Mouse (Mus musculus): ENCODE measurements around the gene Gm19684. TPM values are rescaled to one million over a fixed set of nuclear protein-coding genes. Genes with fewer than 3 reads are reported as not detected.
"Not testable (repeated sequence)": the region's sequence is repeated elsewhere in the genome, so short reads cannot be mapped to it uniquely, and the experiment has no call there.

Gm19684 gene
- total and polyA plus RNA-seq, 2 experiments from 2014 or later = not detected

DNA sequence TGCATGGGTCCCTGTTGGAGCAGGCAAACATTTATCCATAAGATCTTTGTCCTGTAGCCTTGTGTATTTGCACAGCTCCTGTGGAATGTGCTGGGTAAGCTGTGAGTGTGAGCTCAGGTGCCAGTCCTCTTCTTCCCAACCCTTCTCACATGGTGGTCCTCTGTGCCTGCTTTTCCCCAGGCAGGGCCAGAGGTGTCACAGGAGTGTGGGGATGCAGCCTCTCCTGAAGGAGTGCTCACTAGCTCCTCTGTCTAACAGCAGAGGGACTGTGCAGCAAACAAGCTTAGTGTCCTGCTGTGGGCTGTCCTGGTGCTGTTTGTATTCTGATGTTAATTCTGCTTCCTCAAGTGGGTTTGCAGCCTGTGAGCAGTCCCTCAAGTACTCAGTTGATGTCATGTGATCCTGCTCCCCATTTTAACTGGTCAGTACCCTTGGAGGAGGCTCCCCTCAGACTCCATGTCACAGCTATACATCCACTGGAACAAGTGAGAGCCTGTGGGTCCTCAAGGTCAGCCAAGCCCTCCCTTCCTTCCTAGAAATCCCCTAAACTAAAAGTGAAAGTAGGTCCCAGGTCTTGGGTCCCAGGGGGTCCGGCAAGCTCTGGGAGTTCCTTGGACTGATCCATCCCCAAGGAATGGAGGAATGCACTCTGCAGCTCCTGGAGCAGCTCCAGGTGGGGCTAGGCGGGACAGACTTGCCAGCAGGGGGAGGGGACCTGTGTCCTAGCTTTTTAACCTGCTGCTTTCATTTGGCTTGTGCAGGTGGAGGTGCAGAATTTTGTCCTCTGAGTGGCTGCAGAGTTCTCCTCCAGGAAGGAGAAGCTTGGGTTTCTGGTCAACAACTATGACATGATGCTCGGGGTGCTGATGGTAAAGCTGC, 33.0 kb downstream of the Gm19684 start:
- Histone ChIP-seq H3K27ac (ENCODE audit: low read depth, low read length) (no peak overlapping the region), H3K4me1 (ENCODE audit: insufficient read depth, low read length) (no peaks in the 10 kb centered on the region), H3K4me2 (ENCODE audit: low read depth, low read length, poor library complexity, severe bottlenecking) (no peak overlapping the region), H3K4me3 (ENCODE audit: low read depth, low read length) (no peak overlapping the region), H3K9ac (replicated peaks; ENCODE audit: low read length, poor library complexity, severe bottlenecking) (no peak overlapping the region), H3K27me3 (ENCODE audit: insufficient read depth, low read length) (peaks cover 21% of the 10 kb centered on the region), H3K9me3 (ENCODE audit: low read length) (no peaks in the 10 kb centered on the region), H3K36me3 (ENCODE audit: insufficient read depth, low read length) (no peaks in the 10 kb centered on the region)
- DNase-seq (ENCODE audit: low spot score) (no peak), ATAC-seq (ENCODE audit: low FRiP score) (no peak)
- WGBS = 18% methylated on average over 3 of the region's 3 CpGs
- TF ChIP-seq CTCF (IDR thresholded peaks at IDR 0.05) = no peak

DNA sequence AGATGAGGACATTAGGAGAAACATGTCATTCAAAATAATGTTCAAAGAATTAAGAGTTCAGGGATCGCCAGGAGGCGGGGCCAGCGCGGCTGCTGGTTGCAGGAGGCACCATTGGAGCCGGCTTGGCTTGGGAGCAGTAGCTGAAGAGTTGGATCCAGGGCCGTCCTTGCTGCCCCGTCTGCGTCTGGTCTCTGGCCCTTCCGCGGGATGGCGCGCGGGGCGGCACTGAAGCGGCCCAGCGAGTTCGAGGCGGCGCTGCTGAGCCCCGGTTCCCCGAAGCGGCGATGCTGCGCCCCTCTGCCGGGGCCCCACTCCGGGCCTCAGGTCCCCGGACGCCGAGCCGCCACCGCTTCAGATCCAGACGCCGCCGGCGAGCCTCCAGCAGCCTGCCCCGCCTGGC, 36.3 kb downstream of the Gm19684 start:
- WGBS = under 1% methylated on average over 36 of the region's 36 CpGs

DNA sequence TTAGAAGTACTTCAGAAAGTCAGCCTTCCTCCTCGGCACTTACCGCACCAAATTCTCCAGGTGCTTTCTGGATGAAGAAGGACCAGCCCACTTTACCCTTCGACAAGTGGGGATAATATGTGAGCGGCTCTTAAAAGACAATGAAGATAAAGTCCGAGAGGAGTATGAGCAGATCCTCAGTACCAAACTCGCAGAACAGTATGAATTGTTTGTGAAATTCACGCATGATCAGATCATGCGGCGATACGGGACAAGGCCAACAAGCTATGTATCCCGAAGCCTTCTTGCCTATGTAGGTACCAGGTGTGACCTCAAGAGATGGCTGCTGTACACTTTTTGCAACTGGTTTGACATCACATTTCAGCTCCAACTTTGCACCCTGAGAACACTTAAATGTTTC, 36.8 kb downstream of the Gm19684 start:
- peak overlapping the region; percentile 41; the same call in 1 of the 2 replicates for H3K4me2 ChIP-seq (ENCODE audit: low read depth, low read length, poor library complexity, severe bottlenecking)
- H3K36me3 ChIP-seq (ENCODE audit: insufficient read depth, low read length); H3K9me3 ChIP-seq (ENCODE audit: low read length); H3K9ac ChIP-seq (replicated peaks; ENCODE audit: low read length, poor library complexity, severe bottlenecking); H3K27ac ChIP-seq (ENCODE audit: low read depth, low read length); DNase-seq (ENCODE audit: low spot score); H3K4me1 ChIP-seq (ENCODE audit: insufficient read depth, low read length); ATAC-seq (ENCODE audit: low FRiP score): not testable (repeated sequence)
- 9% methylated on average over 11 of the region's 11 CpGs for WGBS
- peak overlapping the region; percentile 30; the same call in 1 of the 2 replicates for H3K4me3 ChIP-seq (ENCODE audit: low read depth, low read length)
- peaks cover 45% of the 10 kb centered on the region for H3K27me3 ChIP-seq (ENCODE audit: insufficient read depth, low read length)

More for the DNA sequence above, 36.3 kb downstream of the Gm19684 start:
- H3K4me1 ChIP-seq (ENCODE audit: insufficient read depth, low read length); DNase-seq (ENCODE audit: low spot score); ATAC-seq (ENCODE audit: low FRiP score); H3K9ac ChIP-seq (replicated peaks; ENCODE audit: low read length, poor library complexity, severe bottlenecking); H3K9me3 ChIP-seq (ENCODE audit: low read length); H3K27ac ChIP-seq (ENCODE audit: low read depth, low read length); H3K36me3 ChIP-seq (ENCODE audit: insufficient read depth, low read length): not testable (repeated sequence)
- H3K4me2 ChIP-seq (ENCODE audit: low read depth, low read length, poor library complexity, severe bottlenecking) = peak overlapping the region; percentile 41
- peaks cover 45% of the 10 kb centered on the region for H3K27me3 ChIP-seq (ENCODE audit: insufficient read depth, low read length)
- peak overlapping the region; percentile 30 for H3K4me3 ChIP-seq (ENCODE audit: low read depth, low read length)

GRCm38 (mm10) chr17:36161129-36162051, 39.9 kb downstream of the Gm19684 start:
- H3K36me3 ChIP-seq (ENCODE audit: insufficient read depth, low read length) = no peaks in the 10 kb centered on the region
- ATAC-seq (ENCODE audit: low FRiP score) = no peak
- no peaks in the 10 kb centered on the region for H3K4me1 ChIP-seq (ENCODE audit: insufficient read depth, low read length)
- no peak overlapping the region for H3K9ac ChIP-seq (replicated peaks; ENCODE audit: low read length, poor library complexity, severe bottlenecking)
- no peak for DNase-seq (ENCODE audit: low spot score)
- H3K27ac ChIP-seq (ENCODE audit: low read depth, low read length) = no peak overlapping the region
- peaks cover 52% of the 10 kb centered on the region for H3K27me3 ChIP-seq (ENCODE audit: insufficient read depth, low read length)
- peak overlapping the region; percentile 16 for H3K4me3 ChIP-seq (ENCODE audit: low read depth, low read length)
- H3K9me3 ChIP-seq (ENCODE audit: low read length) = no peaks in the 10 kb centered on the region
- TF ChIP-seq CTCF (IDR thresholded peaks at IDR 0.05) = no peak
- peak overlapping the region; percentile 20; the same call in 1 of the 2 replicates for H3K4me2 ChIP-seq (ENCODE audit: low read depth, low read length, poor library complexity, severe bottlenecking)
- WGBS = 3% methylated on average over 45 of the region's 56 CpGs

DNA sequence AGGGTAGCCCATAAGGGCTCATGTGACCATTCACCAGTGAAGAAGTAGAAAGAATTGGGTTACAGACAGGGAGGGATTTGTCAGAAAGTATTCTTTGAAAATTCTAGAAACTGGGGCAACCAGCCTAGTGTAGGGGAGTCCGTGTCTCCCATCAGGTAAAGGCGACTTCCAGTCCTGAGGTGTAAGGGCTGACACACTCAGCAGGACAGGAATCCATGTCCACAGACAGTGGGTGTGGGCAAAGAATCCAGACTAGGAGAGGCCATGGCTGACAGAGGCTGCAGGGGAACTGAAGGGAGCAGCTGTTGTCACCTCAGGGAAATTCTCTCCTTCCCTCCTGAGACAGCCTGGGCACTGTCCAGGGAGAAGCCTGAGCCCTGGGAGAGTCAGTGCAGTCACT, 45.4 kb downstream of the Gm19684 start:
- H3K4me1 ChIP-seq (ENCODE audit: insufficient read depth, low read length); DNase-seq (ENCODE audit: low spot score); H3K9ac ChIP-seq (replicated peaks; ENCODE audit: low read length, poor library complexity, severe bottlenecking); H3K4me3 ChIP-seq (ENCODE audit: low read depth, low read length); H3K27ac ChIP-seq (ENCODE audit: low read depth, low read length); ATAC-seq (ENCODE audit: low FRiP score); H3K36me3 ChIP-seq (ENCODE audit: insufficient read depth, low read length); H3K4me2 ChIP-seq (ENCODE audit: low read depth, low read length, poor library complexity, severe bottlenecking); H3K9me3 ChIP-seq (ENCODE audit: low read length): not testable (repeated sequence)
- WGBS = 13% methylated on average over 2 of the region's 2 CpGs
- H3K27me3 ChIP-seq (ENCODE audit: insufficient read depth, low read length) = peaks cover 52% of the 10 kb centered on the region
